Mouse (Mus musculus): ENCODE results near the gene Dpp3.
"Not testable (repeated sequence)": the region's sequence is repeated elsewhere in the genome, so short reads cannot be mapped to it uniquely, and the experiment has no call there.

DNA sequence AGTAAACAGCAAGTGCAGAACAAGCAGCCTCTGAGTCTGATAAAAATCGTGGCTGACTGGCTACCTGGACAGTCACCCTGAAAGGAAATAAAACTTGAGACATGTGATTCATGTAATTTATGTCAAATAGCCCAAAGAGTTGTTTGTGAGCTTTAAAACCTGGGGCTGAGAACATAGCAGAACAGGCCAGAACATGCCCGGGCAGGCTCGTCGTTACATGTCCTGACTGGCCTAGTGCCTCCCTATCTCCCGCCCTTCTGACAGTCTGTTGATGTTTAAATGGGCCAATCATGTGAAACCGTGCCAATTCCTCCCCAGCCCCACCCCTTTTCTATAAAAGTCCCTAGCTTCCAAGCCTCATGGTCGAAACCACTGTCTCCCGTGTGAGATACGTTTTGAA, 20.6 kb upstream of the Dpp3 start:
- TF ChIP-seq CTCF (IDR thresholded peaks at IDR 0.05; ENCODE audit: borderline replicate concordance, insufficient read depth, low read depth, low read length); POLR2A (IDR thresholded peaks at IDR 0.05; ENCODE audit: borderline replicate concordance, insufficient read depth, low read length): not testable (repeated sequence)
